Mouse (Mus musculus) neural tube, embryonic 12.5 days (tissue): ENCODE data around the gene 1110017D15Rik. TPM values are rescaled to one million over a fixed set of nuclear protein-coding genes. Genes with fewer than 3 reads are reported as not detected.

Source experiments
- ATAC-seq: fragments of 200-750 bp; cut with Nextera tagmentation; 2 replicates; pipeline ENCODE4 v1.8.0; 2017; ENCODE audit warnings: low read depth, mild to moderate bottlenecking, moderate TSS enrichment, moderate library complexity; ENCODE audit not compliant: low FRiP score
- H3K27ac ChIP-seq: fragments of 300-500 bp; sonication (generic); 2 replicates; pipeline ENCODE4 v1.5.1; 2016
- H3K27me3 ChIP-seq: fragments of 300-500 bp; sonication (generic); replicated peaks from 2 replicates; pipeline ENCODE4 v1.6.1; 2016; ENCODE audit warnings: mild to moderate bottlenecking
- H3K36me3 ChIP-seq: fragments of 300-500 bp; sonication (generic); 2 replicates; pipeline ENCODE4 v1.6.1; 2016; ENCODE audit warnings: mild to moderate bottlenecking
- H3K4me1 ChIP-seq: fragments of 300-500 bp; sonication (generic); 2 replicates; pipeline ENCODE4 v1.6.1; 2016
- H3K4me2 ChIP-seq: fragments of 300-500 bp; sonication (generic); replicated peaks from 2 replicates; pipeline ENCODE4 v1.6.1; 2016; ENCODE audit warnings: mild to moderate bottlenecking
- H3K4me3 ChIP-seq: fragments of 300-500 bp; sonication (generic); 2 replicates; pipeline ENCODE4 v1.5.1; 2016
- H3K9ac ChIP-seq: fragments of 300-500 bp; sonication (generic); 2 replicates; pipeline ENCODE4 v1.6.1; 2016; ENCODE audit warnings: mild to moderate bottlenecking
- H3K9me3 ChIP-seq: fragments of 300-500 bp; sonication (generic); 2 replicates; pipeline ENCODE4 v1.6.1; 2016; ENCODE audit warnings: mild to moderate bottlenecking
- WGBS: fragments of 180-500 bp; shearing (Covaris S2); methylation state at CpG from one replicate; pipeline ENCODE4 v1.1.7; 2016; 5-methylcytosine and 5-hydroxymethylcytosine counted together
- polyA plus RNA-seq: library from polyadenylated mRNA; unstranded; fragments of >200 nt; fragmentation: Nextera tagmentation; extraction: Ambion mirVana; gene quantifications from 2 replicates; pipeline ENCODE4 v1.2.1, GENCODE M21; 2016

Gene 1110017D15Rik
- polyA plus RNA-seq, 1 experiment from 2014 or later: 3.7 TPM

- Histone ChIP-seq H3K27ac (no peak overlapping the region), H3K9me3 (no peaks in the 10 kb centered on the region), H3K4me1 (peaks cover 38% of the 10 kb centered on the region), H3K36me3 (no peaks in the 10 kb centered on the region), H3K9ac (no peak overlapping the region), H3K27me3 (no peaks in the 10 kb centered on the region), H3K4me3 (no peak overlapping the region), H3K4me2 (no peak overlapping the region)
- 32% methylated on average over 6 of the region's 6 CpGs for WGBS
- ATAC-seq: no peak
These were observed 15.3 kb upstream of the 1110017D15Rik start for GRCm38 (mm10) chr4:41532420-41532819.

- Histone ChIP-seq H3K4me3 (no peak overlapping the region), H3K36me3 (no peaks in the 10 kb centered on the region), H3K4me1 (peaks cover 51% of the 10 kb centered on the region), H3K4me2 (no peak overlapping the region), H3K9me3 (no peaks in the 10 kb centered on the region), H3K27me3 (no peaks in the 10 kb centered on the region), H3K9ac (no peak overlapping the region), H3K27ac (no peak overlapping the region)
- ATAC-seq: no peak
- WGBS: 11% methylated on average over 8 of the region's 8 CpGs
These were observed 10.9 kb upstream of the 1110017D15Rik start for GRCm38 (mm10) chr4:41527996-41528395.

GRCm38 (mm10) chr4:41527076-41527475, 9.9 kb upstream of the 1110017D15Rik start:
- Histone ChIP-seq H3K4me3 (no peak overlapping the region), H3K36me3 (no peaks in the 10 kb centered on the region), H3K4me1 (peaks cover 47% of the 10 kb centered on the region), H3K9ac (0 out of 2 replicates have a peak overlapping the region, but pooled peaks have one; percentile 17), H3K27ac (no peak overlapping the region), H3K27me3 (no peaks in the 10 kb centered on the region), H3K9me3 (no peaks in the 10 kb centered on the region), H3K4me2 (peak overlapping the region; percentile 30; the same call in 1 of the 2 replicates)
- no peak for ATAC-seq
- 10% methylated on average over 13 of the region's 13 CpGs for WGBS

- peaks cover 42% of the 10 kb centered on the region for H3K4me1 ChIP-seq
- no peak overlapping the region for H3K27ac ChIP-seq
- no peaks in the 10 kb centered on the region for H3K27me3 ChIP-seq
- H3K9me3 ChIP-seq: no peaks in the 10 kb centered on the region
- 33% methylated on average over 7 of the region's 7 CpGs for WGBS
- H3K9ac ChIP-seq: 0 out of 2 replicates have a peak overlapping the region, but pooled peaks have one; percentile 17
- no peak overlapping the region for H3K4me3 ChIP-seq
- no peak for ATAC-seq
- peaks cover 5% of the 10 kb centered on the region; the same call in 1 of the 2 replicates for H3K36me3 ChIP-seq
- H3K4me2 ChIP-seq: peak overlapping the region; percentile 30; the same call in 1 of the 2 replicates
These were observed 9.4 kb upstream of the 1110017D15Rik start for GRCm38 (mm10) chr4:41526553-41526952.

- H3K4me3 ChIP-seq: no peak overlapping the region
These were observed 7.7 kb upstream of the 1110017D15Rik start for GRCm38 (mm10) chr4:41524829-41525228.

GRCm38 (mm10) chr4:41523839-41524238, 6.7 kb upstream of the 1110017D15Rik start:
- Histone ChIP-seq H3K27me3 (peaks cover 6% of the 10 kb centered on the region; the same call in 1 of the 2 replicates), H3K27ac (no peak overlapping the region), H3K36me3 (peaks cover 26% of the 10 kb centered on the region), H3K9me3 (no peaks in the 10 kb centered on the region), H3K4me3 (no peak overlapping the region), H3K4me2 (no peak overlapping the region), H3K4me1 (peaks cover 26% of the 10 kb centered on the region), H3K9ac (no peak overlapping the region)
- ATAC-seq: no peak
- WGBS: 85% methylated on average over 7 of the region's 7 CpGs

More at GRCm38 (mm10) chr4:41524829-41525228, 7.7 kb upstream of the 1110017D15Rik start:
- ATAC-seq: no peak
- Histone ChIP-seq H3K27ac (no peak overlapping the region), H3K27me3 (0 out of 2 replicates have a peak, but pooled peaks cover 3% of the 10 kb centered on the region), H3K9me3 (no peaks in the 10 kb centered on the region), H3K9ac (no peak overlapping the region), H3K4me2 (no peak overlapping the region), H3K36me3 (peaks cover 17% of the 10 kb centered on the region; the same call in 1 of the 2 replicates), H3K4me1 (peaks cover 30% of the 10 kb centered on the region)
- 75% methylated on average over 9 of the region's 9 CpGs for WGBS

- Histone ChIP-seq H3K9me3 (no peaks in the 10 kb centered on the region), H3K4me1 (peaks cover 16% of the 10 kb centered on the region), H3K9ac (no peak overlapping the region), H3K27me3 (peaks cover 6% of the 10 kb centered on the region; the same call in 1 of the 2 replicates), H3K36me3 (peaks cover 36% of the 10 kb centered on the region), H3K4me3 (no peak overlapping the region), H3K4me2 (no peak overlapping the region), H3K27ac (no peak overlapping the region)
- WGBS: 61% methylated on average over 5 of the region's 5 CpGs
- no peak for ATAC-seq
These were observed 5.7 kb upstream of the 1110017D15Rik start for GRCm38 (mm10) chr4:41522788-41523187.

GRCm38 (mm10) chr4:41522136-41522535, 5.0 kb upstream of the 1110017D15Rik start:
- WGBS: 80% methylated on average over 6 of the region's 6 CpGs

GRCm38 (mm10) chr4:41520641-41521040, 3.5 kb upstream of the 1110017D15Rik start:
- Histone ChIP-seq H3K4me3 (no peak overlapping the region), H3K9ac (no peak overlapping the region), H3K4me2 (no peak overlapping the region), H3K4me1 (no peaks in the 10 kb centered on the region), H3K27ac (no peak overlapping the region), H3K9me3 (no peaks in the 10 kb centered on the region), H3K27me3 (peaks cover 6% of the 10 kb centered on the region; the same call in 1 of the 2 replicates), H3K36me3 (peaks cover 36% of the 10 kb centered on the region)
- no peak for ATAC-seq
- 45% methylated on average over 14 of the region's 14 CpGs for WGBS

More at GRCm38 (mm10) chr4:41522136-41522535, 5.0 kb upstream of the 1110017D15Rik start:
- H3K27ac ChIP-seq: no peak overlapping the region
- no peak overlapping the region for H3K4me2 ChIP-seq
- H3K4me1 ChIP-seq: peaks cover 10% of the 10 kb centered on the region
- no peaks in the 10 kb centered on the region for H3K9me3 ChIP-seq
- ATAC-seq: no peak
- peaks cover 36% of the 10 kb centered on the region for H3K36me3 ChIP-seq
- H3K27me3 ChIP-seq: peaks cover 6% of the 10 kb centered on the region; the same call in 1 of the 2 replicates
- no peak overlapping the region for H3K9ac ChIP-seq
- H3K4me3 ChIP-seq: no peak overlapping the region

GRCm38 (mm10) chr4:41519195-41519594, 2.1 kb upstream of the 1110017D15Rik start:
- Histone ChIP-seq H3K9me3 (no peaks in the 10 kb centered on the region), H3K4me2 (no peak overlapping the region), H3K4me3 (no peak overlapping the region), H3K9ac (no peak overlapping the region), H3K36me3 (peaks cover 36% of the 10 kb centered on the region), H3K27me3 (peaks cover 6% of the 10 kb centered on the region; the same call in 1 of the 2 replicates), H3K4me1 (no peaks in the 10 kb centered on the region), H3K27ac (no peak overlapping the region)
- no peak for ATAC-seq
- WGBS: 92% methylated on average over 5 of the region's 5 CpGs

GRCm38 (mm10) chr4:41518349-41518748, 1.2 kb upstream of the 1110017D15Rik start:
- no peak for ATAC-seq
- 80% methylated on average over 7 of the region's 7 CpGs for WGBS
- Histone ChIP-seq H3K4me1 (peaks cover 5% of the 10 kb centered on the region; the same call in 1 of the 2 replicates), H3K9me3 (no peaks in the 10 kb centered on the region), H3K36me3 (peaks cover 36% of the 10 kb centered on the region), H3K27me3 (peaks cover 6% of the 10 kb centered on the region; the same call in 1 of the 2 replicates), H3K27ac (no peak overlapping the region), H3K4me2 (no peak overlapping the region), H3K9ac (no peak overlapping the region), H3K4me3 (no peak overlapping the region)

- Histone ChIP-seq H3K27ac (no peak overlapping the region), H3K27me3 (no peaks in the 10 kb centered on the region), H3K4me3 (no peak overlapping the region), H3K9ac (no peak overlapping the region), H3K4me2 (no peak overlapping the region), H3K36me3 (peaks cover 9% of the 10 kb centered on the region), H3K9me3 (no peaks in the 10 kb centered on the region), H3K4me1 (peaks cover 5% of the 10 kb centered on the region; the same call in 1 of the 2 replicates)
- WGBS: 39% methylated on average over 8 of the region's 8 CpGs
- no peak for ATAC-seq
These were observed 3.4 kb downstream of the 1110017D15Rik start for GRCm38 (mm10) chr4:41513714-41514113.

- Histone ChIP-seq H3K27ac (no peak overlapping the region), H3K9ac (no peak overlapping the region), H3K4me3 (no peak overlapping the region), H3K4me1 (peaks cover 5% of the 10 kb centered on the region; the same call in 1 of the 2 replicates), H3K9me3 (no peaks in the 10 kb centered on the region), H3K4me2 (no peak overlapping the region), H3K36me3 (peaks cover 5% of the 10 kb centered on the region), H3K27me3 (no peaks in the 10 kb centered on the region)
- 43% methylated on average over 4 of the region's 4 CpGs for WGBS
- ATAC-seq: no peak
These were observed 3.8 kb downstream of the 1110017D15Rik start for GRCm38 (mm10) chr4:41513309-41513708.
